ENCODE assay signal across 8 mouse cellular contexts in genomic region chr9:77753853-77754727, GRCm38 (mm10). TPM values are rescaled to one million over a fixed set of nuclear protein-coding genes. Genes with fewer than 3 reads are reported as not detected.
DNase-seq lines count a peak whose midpoint lies in the region; ATAC-seq lines count a peak whose summit lies in the region.

TSS of gene Gclc (plus strand) at chr9:77754535.

- peak; percentile 70 for ATAC-seq in megakaryocyte, adult 5-6 weeks (ENCODE audit: poor library complexity, severe bottlenecking)

- DNase-seq in adipocyte (ENCODE audit: low spot score), result peak; percentile 89
- peak; percentile 88 for DNase-seq in embryo, embryonic 10 days (ENCODE audit: low spot score)
- peak; percentile 89 for DNase-seq in gastrocnemius, postnatal 10 days
- peak; percentile 94 for DNase-seq in induced T-regulatory cell, adult 2 months (ENCODE audit: low read depth)
- peak; percentile 83 to 86 for DNase-seq in left cerebral cortex, adult 8-10 months (ENCODE audit: low spot score in 2 of 2)
- DNase-seq in right cerebral cortex, adult 18-20 months, result peak; percentile 91
- DNase-seq in urinary bladder, adult 2 months (ENCODE audit: low spot score), result peak; percentile 93

RNA-seq across cellular contexts. Expression of gene Gclc, which starts in this region (rescaled TPM):
- total RNA-seq in gastrocnemius, postnatal 10 days (2021), result 1 to 10 TPM; 5.0 to 7.7 TPM
- 10 to 100 TPM; 45.7 to 50.4 (median 49.4) TPM for total RNA-seq in left cerebral cortex, adult 8-10 months (2022)
- 21.9 and 25.7 TPM in 2 replicates for total RNA-seq in megakaryocyte, adult 5-6 weeks (2015)
- 24.7 and 28.5 TPM in 2 replicates for total RNA-seq in megakaryocyte, adult 5-6 weeks (2017)
- 56.6 and 67.4 TPM in 2 replicates for polyA plus RNA-seq in urinary bladder, adult 2 months (2012; rRNA removed)

Comparison
In these comparisons a context has a peak if more than half of its experiments do, and no peak if none do; other contexts are left out.
1. Peak in every context shown above with its lines: DNase-seq and ATAC-seq.